Mouse (Mus musculus): ENCODE data around the gene Kirrel3. TPM values are rescaled to one million over a fixed set of nuclear protein-coding genes. Genes with fewer than 3 reads are reported as not detected.

Gene Kirrel3
- polyA plus RNA-seq, 1 experiment from 2014 or later = 11.4 TPM

DNA sequence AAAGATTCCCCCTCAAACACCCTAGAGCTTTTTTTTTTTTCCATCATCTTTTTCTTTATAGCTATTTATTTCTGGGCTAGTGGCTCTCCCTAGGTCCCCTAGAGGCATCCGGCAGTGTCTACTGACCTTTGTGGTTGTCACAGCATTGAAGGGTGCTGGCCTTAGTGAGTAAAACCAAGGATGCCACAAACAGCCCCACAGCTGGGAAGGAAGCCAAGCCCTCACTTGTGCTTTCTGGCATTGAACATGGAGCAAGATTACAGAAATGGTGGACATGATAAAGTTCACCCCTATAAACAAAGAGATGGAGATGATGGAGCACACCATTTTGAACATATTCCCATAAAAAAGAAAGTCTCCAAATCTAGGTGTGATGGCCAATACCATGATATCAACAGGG is 536.0 kb downstream of the Kirrel3 start:
- no peak overlapping the region for H3K9ac ChIP-seq
- no peak for ATAC-seq (ENCODE audit: low FRiP score)
- H3K36me3 ChIP-seq (replicated peaks) = no peaks in the 10 kb centered on the region
- no peak overlapping the region for H3K27ac ChIP-seq
- peaks cover 33% of the 10 kb centered on the region for H3K27me3 ChIP-seq
- H3K4me1 ChIP-seq = peaks cover 26% of the 10 kb centered on the region
- WGBS = 89% methylated on average over 1 of the region's 1 CpGs
- no peak overlapping the region for H3K4me2 ChIP-seq
- H3K4me3 ChIP-seq (replicated peaks) = no peak overlapping the region
- H3K9me3 ChIP-seq = no peaks in the 10 kb centered on the region

DNA sequence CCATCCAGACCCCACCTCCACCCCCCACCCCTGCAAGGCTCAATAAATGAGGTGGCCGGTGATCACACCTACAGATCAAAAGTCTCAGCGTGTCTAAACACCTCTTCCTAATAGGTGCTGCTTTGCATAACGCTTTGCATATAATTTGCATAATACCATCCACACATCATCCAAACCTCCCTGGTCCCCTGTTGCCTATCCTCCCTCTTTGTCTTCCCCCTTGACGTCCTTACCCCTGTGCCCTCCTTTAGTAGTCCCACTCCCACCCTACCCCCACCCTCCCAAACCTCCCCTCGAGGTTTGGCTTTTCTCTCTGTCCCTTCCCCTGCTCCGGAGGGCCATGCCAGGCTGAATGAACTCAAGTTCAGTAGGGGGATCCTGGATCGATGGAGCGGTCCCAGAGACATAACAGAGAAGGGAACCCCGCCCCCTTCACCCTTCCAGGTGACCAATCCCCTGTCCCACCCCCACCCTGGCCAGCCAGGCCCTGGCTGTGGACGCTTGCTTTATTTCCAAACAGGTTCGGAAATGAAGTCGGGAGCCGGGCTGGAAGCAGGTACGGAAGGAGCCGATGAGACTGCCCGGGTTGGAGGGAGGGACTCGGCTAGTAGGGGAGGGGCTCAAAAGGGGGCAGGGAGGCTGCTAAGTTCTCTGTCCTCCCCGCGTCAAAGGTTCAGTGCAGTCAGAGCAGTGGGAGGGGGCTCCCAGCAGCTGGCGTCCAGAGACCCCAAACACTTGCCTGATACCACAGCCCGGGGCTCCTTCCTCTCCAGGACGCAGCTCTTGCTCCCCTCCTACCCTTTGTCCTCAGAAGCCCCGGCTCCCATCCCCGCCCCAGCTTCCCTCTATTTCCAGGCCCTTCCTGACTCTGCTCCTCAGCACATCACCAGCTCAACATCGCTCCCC is 539.1 kb downstream of the Kirrel3 start:
- H3K9me3 ChIP-seq = no peaks in the 10 kb centered on the region
- peaks cover 29% of the 10 kb centered on the region for H3K27me3 ChIP-seq
- peak overlapping the region; percentile 27 for H3K4me3 ChIP-seq (replicated peaks)
- 3% methylated on average over 25 of the region's 25 CpGs for WGBS
- H3K36me3 ChIP-seq (replicated peaks) = no peaks in the 10 kb centered on the region
- peak; percentile 61 for ATAC-seq (ENCODE audit: low FRiP score)
- no peak overlapping the region for H3K27ac ChIP-seq
- peaks cover 11% of the 10 kb centered on the region for H3K4me1 ChIP-seq
- H3K4me2 ChIP-seq = peak overlapping the region; percentile 55
- peak overlapping the region; percentile 36 for H3K9ac ChIP-seq

DNA sequence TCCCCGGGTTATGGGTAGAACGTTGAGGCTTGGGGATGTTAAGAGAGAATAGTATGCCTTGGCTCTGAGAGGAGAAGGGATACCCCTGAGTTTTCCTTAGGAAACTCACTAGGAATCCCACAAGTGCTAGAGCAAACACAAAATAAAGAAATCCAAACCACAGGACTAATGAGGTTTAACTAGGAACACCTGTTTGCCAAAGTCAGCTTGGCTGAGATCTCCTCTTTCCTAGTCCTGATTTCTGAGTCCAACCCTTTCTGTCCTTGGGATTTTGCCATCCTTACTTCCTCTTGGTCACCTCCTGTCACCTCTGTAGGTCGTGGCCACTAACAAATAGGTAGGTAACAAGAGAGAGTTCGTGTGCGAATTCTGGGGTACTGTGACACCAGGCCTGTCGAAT is 540.6 kb downstream of the Kirrel3 start:
- no peak for ATAC-seq (ENCODE audit: low FRiP score)
- Histone ChIP-seq H3K27ac (no peak overlapping the region), H3K4me3 (replicated peaks) (no peak overlapping the region), H3K4me1 (peaks cover 11% of the 10 kb centered on the region), H3K27me3 (peaks cover 29% of the 10 kb centered on the region), H3K36me3 (replicated peaks) (no peaks in the 10 kb centered on the region), H3K9me3 (no peaks in the 10 kb centered on the region), H3K9ac (no peak overlapping the region), H3K4me2 (no peak overlapping the region)
- 81% methylated on average over 6 of the region's 6 CpGs for WGBS

DNA sequence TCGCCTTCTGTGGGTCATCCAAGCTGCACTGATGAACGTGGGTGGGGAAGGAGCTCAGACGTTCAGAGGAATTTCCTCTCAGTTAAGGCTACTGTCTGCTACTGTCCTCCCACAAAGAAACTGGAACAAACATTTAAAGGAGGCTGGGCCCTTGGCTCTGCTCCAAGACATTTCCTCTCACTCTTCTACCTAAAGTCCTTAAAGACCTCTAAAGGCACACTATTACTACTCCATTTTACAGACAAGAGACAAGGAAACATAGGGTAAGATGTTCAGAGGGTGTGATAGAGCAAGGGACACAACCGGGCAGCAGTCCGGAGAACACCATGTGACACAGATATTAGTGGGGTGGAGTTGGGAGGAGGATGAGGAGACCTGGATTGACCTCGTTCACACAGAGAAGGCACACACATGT is 541.2 kb downstream of the Kirrel3 start:
- H3K27me3 ChIP-seq = peaks cover 29% of the 10 kb centered on the region
- H3K9me3 ChIP-seq = no peaks in the 10 kb centered on the region
- ATAC-seq (ENCODE audit: low FRiP score) = no peak
- peaks cover 11% of the 10 kb centered on the region for H3K4me1 ChIP-seq
- H3K9ac ChIP-seq = no peak overlapping the region
- no peaks in the 10 kb centered on the region for H3K36me3 ChIP-seq (replicated peaks)
- H3K4me3 ChIP-seq (replicated peaks) = no peak overlapping the region
- H3K4me2 ChIP-seq = no peak overlapping the region
- 72% methylated on average over 6 of the region's 6 CpGs for WGBS
- H3K27ac ChIP-seq = no peak overlapping the region

GRCm38 (mm10) chr9:35027382-35027997 is 541.8 kb downstream of the Kirrel3 start:
- no peak overlapping the region for H3K27ac ChIP-seq
- no peaks in the 10 kb centered on the region for H3K36me3 ChIP-seq (replicated peaks)
- 85% methylated on average over 6 of the region's 6 CpGs for WGBS
- H3K9ac ChIP-seq = no peak overlapping the region
- ATAC-seq (ENCODE audit: low FRiP score) = no peak
- H3K27me3 ChIP-seq = peaks cover 29% of the 10 kb centered on the region
- no peaks in the 10 kb centered on the region for H3K9me3 ChIP-seq
- no peak overlapping the region for H3K4me2 ChIP-seq
- H3K4me1 ChIP-seq = peaks cover 11% of the 10 kb centered on the region
- no peak overlapping the region for H3K4me3 ChIP-seq (replicated peaks)

GRCm38 (mm10) chr9:35030823-35031222 is 545.1 kb downstream of the Kirrel3 start:
- H3K4me1 ChIP-seq = no peaks in the 10 kb centered on the region
- no peak overlapping the region for H3K27ac ChIP-seq
- H3K4me2 ChIP-seq = no peak overlapping the region
- no peak overlapping the region for H3K9ac ChIP-seq
- H3K4me3 ChIP-seq (replicated peaks) = no peak overlapping the region
- no peaks in the 10 kb centered on the region for H3K9me3 ChIP-seq
- H3K36me3 ChIP-seq (replicated peaks) = no peaks in the 10 kb centered on the region
- peaks cover 8% of the 10 kb centered on the region for H3K27me3 ChIP-seq
- 84% methylated on average over 5 of the region's 5 CpGs for WGBS
- ATAC-seq (ENCODE audit: low FRiP score) = no peak

DNA sequence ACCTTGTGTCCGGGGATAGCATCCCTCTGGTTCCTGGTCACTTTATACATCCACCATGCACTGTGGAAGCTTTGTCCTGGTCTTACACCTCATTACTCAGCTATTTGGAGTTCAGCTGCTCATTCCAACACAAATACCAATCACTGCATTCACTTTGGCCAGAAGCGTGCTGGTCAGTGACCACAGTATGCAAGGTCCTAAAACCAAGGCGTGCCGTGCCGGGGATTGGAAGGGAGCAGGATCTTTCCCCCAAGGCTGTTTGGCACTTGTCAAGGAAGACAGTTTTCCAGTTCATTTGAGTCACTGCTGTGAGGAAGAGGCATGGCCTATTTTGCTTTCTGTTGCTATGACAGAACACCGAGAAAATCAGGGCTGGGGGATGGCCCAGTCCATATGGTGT is 546.8 kb downstream of the Kirrel3 start:
- 52% methylated on average over 6 of the region's 6 CpGs for WGBS
- Histone ChIP-seq H3K27ac (no peak overlapping the region), H3K9ac (no peak overlapping the region), H3K4me2 (no peak overlapping the region), H3K9me3 (no peaks in the 10 kb centered on the region), H3K36me3 (replicated peaks) (no peaks in the 10 kb centered on the region), H3K4me1 (no peaks in the 10 kb centered on the region), H3K4me3 (replicated peaks) (no peak overlapping the region), H3K27me3 (0 out of 2 replicates have a peak, but pooled peaks cover under 1% of the 10 kb centered on the region)
- ATAC-seq (ENCODE audit: low FRiP score) = no peak

GRCm38 (mm10) chr9:35035074-35035473 is 549.4 kb downstream of the Kirrel3 start:
- Histone ChIP-seq H3K9me3 (no peaks in the 10 kb centered on the region), H3K27ac (no peak overlapping the region), H3K9ac (no peak overlapping the region), H3K4me1 (peaks cover 6% of the 10 kb centered on the region; the same call in 1 of the 2 replicates), H3K36me3 (replicated peaks) (no peaks in the 10 kb centered on the region), H3K4me3 (replicated peaks) (no peak overlapping the region), H3K27me3 (no peaks in the 10 kb centered on the region), H3K4me2 (no peak overlapping the region)
- ATAC-seq (ENCODE audit: low FRiP score) = no peak
- 64% methylated on average over 14 of the region's 14 CpGs for WGBS

DNA sequence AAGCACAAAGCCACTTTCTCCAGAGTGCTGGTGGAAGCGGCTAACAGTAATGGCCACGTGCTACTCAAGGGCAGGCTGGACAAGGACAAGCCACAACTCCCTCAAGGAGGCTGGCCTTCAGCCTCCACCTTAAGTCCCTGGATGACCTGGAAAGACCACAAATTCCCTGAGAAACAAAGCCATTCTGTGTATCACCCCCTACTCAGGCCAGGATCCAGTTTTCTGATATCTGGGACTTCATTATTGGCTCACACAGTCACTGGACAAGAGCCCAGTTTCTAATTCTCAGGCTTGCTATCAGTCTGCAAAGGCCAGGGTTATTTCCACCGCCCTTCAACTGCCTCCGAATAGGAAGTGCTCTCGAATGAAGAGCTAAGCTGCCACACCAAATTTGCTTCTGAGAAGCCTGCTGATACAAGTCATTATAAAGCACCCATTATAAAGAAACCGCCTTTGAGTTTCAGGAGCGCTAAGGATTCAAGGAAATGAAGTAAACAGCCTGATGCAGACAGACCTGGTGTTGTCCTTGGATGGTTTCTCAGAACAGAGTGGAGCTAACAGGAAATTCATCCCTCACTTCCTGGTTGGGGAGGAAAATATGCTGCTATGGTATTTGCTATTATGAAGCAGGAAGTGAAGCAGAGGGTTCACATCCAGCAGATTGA is 553.4 kb downstream of the Kirrel3 start:
- Histone ChIP-seq H3K36me3 (replicated peaks) (no peaks in the 10 kb centered on the region), H3K9ac (no peak overlapping the region), H3K4me1 (peaks cover 14% of the 10 kb centered on the region), H3K4me3 (replicated peaks) (no peak overlapping the region), H3K4me2 (no peak overlapping the region), H3K27me3 (no peaks in the 10 kb centered on the region), H3K9me3 (no peaks in the 10 kb centered on the region), H3K27ac (no peak overlapping the region)
- WGBS = 73% methylated on average over 7 of the region's 7 CpGs
- ATAC-seq (ENCODE audit: low FRiP score) = no peak

DNA sequence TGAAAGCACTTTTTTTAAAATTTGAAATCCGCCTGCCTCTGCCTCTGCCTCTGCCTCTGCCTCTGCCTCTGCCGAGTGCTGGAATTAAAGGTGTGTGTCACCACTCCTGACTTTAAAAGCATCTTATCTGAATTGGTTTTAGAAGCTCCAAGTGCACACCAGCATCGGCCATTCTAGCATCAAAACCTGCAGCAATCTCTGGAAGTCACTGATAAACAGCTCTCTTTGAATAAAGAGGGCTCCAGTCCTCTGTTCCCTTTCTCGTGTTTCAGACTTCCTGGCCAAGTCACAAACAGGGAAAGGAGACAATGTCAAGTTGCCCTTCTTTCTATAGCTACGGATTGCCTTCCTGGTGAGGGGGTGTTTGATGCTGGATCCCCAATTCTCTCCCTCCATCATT is 554.2 kb downstream of the Kirrel3 start:
- peaks cover 22% of the 10 kb centered on the region for H3K4me1 ChIP-seq
- no peak overlapping the region for H3K4me2 ChIP-seq
- no peak for ATAC-seq (ENCODE audit: low FRiP score)
- H3K27ac ChIP-seq = no peak overlapping the region
- no peak overlapping the region for H3K4me3 ChIP-seq (replicated peaks)
- H3K9me3 ChIP-seq = no peaks in the 10 kb centered on the region
- no peak overlapping the region for H3K9ac ChIP-seq
- 68% methylated on average over 5 of the region's 5 CpGs for WGBS
- no peaks in the 10 kb centered on the region for H3K36me3 ChIP-seq (replicated peaks)
- H3K27me3 ChIP-seq = no peaks in the 10 kb centered on the region

DNA sequence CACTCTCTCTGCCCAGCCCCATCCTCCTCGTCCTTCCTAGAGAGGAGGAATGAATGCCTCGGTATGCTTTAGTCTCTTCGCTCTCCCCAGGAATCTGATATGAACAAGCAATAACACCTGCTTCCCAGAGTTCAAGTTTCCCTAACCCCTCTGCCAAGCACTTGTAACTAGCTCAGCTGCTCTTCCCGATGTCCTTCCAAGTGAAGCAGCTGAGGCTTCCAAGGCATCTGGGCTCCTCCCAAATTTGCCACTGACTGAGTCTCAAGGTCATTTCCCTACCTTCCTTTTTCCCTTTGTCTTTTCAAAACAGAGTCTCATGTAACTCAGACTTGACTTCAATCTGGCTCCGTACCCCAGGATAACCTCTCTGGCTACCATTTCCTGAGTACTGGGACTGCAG is 555.8 kb downstream of the Kirrel3 start:
- no peak overlapping the region for H3K27ac ChIP-seq
- H3K4me2 ChIP-seq = no peak overlapping the region
- no peaks in the 10 kb centered on the region for H3K9me3 ChIP-seq
- H3K4me1 ChIP-seq = peaks cover 29% of the 10 kb centered on the region
- no peak for ATAC-seq (ENCODE audit: low FRiP score)
- no peaks in the 10 kb centered on the region for H3K27me3 ChIP-seq
- no peak overlapping the region for H3K4me3 ChIP-seq (replicated peaks)
- no peak overlapping the region for H3K9ac ChIP-seq
- H3K36me3 ChIP-seq (replicated peaks) = no peaks in the 10 kb centered on the region
- 73% methylated on average over 5 of the region's 5 CpGs for WGBS

- Histone ChIP-seq H3K36me3 (replicated peaks) (peaks cover 8% of the 10 kb centered on the region; the same call in 1 of the 2 replicates), H3K27me3 (no peaks in the 10 kb centered on the region), H3K4me2 (no peak overlapping the region), H3K27ac (0 out of 2 replicates have a peak overlapping the region, but pooled peaks have one; percentile 20), H3K4me1 (peaks cover 29% of the 10 kb centered on the region), H3K9ac (no peak overlapping the region), H3K9me3 (no peaks in the 10 kb centered on the region), H3K4me3 (replicated peaks) (no peak overlapping the region)
- ATAC-seq (ENCODE audit: low FRiP score) = peak; percentile 21; the same call in 1 of the 2 replicates
- WGBS = 21% methylated on average over 7 of the region's 7 CpGs
These were observed 557.9 kb downstream of the Kirrel3 start for GRCm38 (mm10) chr9:35043619-35044018.
